Mouse (Mus musculus): ENCODE measurements around the gene Sms. TPM values are rescaled to one million over a fixed set of nuclear protein-coding genes. Genes with fewer than 3 reads are reported as not detected.

The Sms gene
- total and polyA plus RNA-seq, 2 experiments from 2014 or later, result 154 to 159 TPM

DNA sequence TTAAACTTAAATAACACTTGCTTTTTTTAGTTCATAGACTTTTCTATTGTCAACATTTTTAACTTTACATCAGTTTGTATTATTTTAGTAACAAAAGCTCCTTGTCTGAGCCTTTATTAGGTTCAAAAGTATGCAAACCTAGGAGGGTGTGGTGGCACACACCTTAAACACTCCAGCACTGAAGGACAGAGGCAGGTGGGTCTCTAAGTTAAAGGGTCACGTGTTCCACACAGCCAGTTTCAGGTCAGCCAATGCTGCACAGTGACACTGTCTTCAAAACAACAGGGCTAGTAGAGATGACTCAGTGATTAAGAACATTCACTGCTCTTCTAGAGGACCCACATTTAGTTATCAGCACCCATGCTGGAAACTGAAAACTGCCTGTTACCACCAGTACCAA lies 43.1 kb downstream of the Sms start:
- ATAC-seq (no peak), DNase-seq (no peak)
- H3K36me3 ChIP-seq (ENCODE audit: insufficient read depth), result no peaks in the 10 kb centered on the region
- no peak overlapping the region for H3K4me2 ChIP-seq (ENCODE audit: low read depth)
- no peaks in the 10 kb centered on the region for H3K9me3 ChIP-seq (ENCODE audit: low read length)
- H3K27ac ChIP-seq (ENCODE audit: low read depth, low read length), result no peak overlapping the region
- H3K9ac ChIP-seq, result no peak overlapping the region
- H3K4me1 ChIP-seq (ENCODE audit: insufficient read depth), result no peaks in the 10 kb centered on the region
- 80% methylated on average over 1 of the region's 1 CpGs for WGBS
- no peak overlapping the region for H3K4me3 ChIP-seq (ENCODE audit: low read depth, low read length)
- no peaks in the 10 kb centered on the region for H3K27me3 ChIP-seq (ENCODE audit: insufficient read depth, low read length)
- no peak for TF ChIP-seq CTCF (IDR thresholded peaks at IDR 0.05; ENCODE audit: low read depth)

DNA sequence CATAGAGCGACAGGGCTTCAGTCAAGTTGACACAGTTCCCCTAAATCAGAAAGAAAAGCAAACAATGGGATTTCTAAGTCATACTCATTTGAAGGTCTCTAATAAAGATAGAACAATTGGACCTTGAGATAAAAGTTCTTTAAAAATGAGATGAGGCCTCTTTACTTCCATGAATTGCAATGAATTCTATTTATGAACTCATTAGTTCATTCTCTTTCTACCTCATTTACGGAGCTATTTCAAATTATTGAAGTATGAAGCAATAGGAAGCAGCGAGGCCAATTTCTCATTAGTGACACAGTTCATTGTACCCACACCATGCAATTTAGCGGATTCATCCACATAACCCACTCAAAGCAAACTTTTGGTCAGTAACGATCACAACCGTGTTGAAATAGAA lies 44.7 kb downstream of the Sms start:
- no peak for ATAC-seq
- Histone ChIP-seq H3K4me1 (ENCODE audit: insufficient read depth) (no peaks in the 10 kb centered on the region), H3K27me3 (ENCODE audit: insufficient read depth, low read length) (no peaks in the 10 kb centered on the region), H3K4me2 (ENCODE audit: low read depth) (no peak overlapping the region), H3K9ac (no peak overlapping the region), H3K36me3 (ENCODE audit: insufficient read depth) (no peaks in the 10 kb centered on the region), H3K27ac (ENCODE audit: low read depth, low read length) (no peak overlapping the region), H3K9me3 (ENCODE audit: low read length) (no peaks in the 10 kb centered on the region), H3K4me3 (ENCODE audit: low read depth, low read length) (no peak overlapping the region)
- WGBS, result 44% methylated on average over 6 of the region's 6 CpGs
- TF ChIP-seq CTCF (IDR thresholded peaks at IDR 0.05; ENCODE audit: low read depth), result no peak
- DNase-seq, result no peak

DNA sequence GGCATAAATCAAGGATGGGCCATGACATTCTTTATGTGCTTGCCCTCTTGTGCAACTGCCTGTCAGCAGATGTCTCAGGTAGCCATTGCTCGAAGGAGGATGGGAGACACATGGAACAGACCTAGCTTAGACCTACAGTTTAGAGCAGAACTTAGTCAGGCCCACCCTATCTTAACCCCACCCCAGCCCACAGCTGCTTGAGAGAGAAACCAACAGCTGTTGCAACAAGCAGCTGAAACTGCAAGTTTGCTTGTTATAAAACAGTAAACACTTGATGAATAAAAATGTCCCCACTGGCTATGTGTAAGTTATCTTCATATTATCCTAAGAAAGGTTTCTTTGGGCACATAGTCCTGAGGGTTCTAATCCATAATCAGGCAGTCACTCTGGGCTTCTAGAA lies 57.3 kb downstream of the Sms start:
- no peak for TF ChIP-seq CTCF (IDR thresholded peaks at IDR 0.05; ENCODE audit: low read depth)
- Histone ChIP-seq H3K4me1 (ENCODE audit: insufficient read depth) (no peaks in the 10 kb centered on the region), H3K9me3 (ENCODE audit: low read length) (no peaks in the 10 kb centered on the region), H3K27me3 (ENCODE audit: insufficient read depth, low read length) (no peaks in the 10 kb centered on the region), H3K4me2 (ENCODE audit: low read depth) (no peak overlapping the region), H3K27ac (ENCODE audit: low read depth, low read length) (no peak overlapping the region), H3K4me3 (ENCODE audit: low read depth, low read length) (no peak overlapping the region), H3K9ac (no peak overlapping the region), H3K36me3 (ENCODE audit: insufficient read depth) (no peaks in the 10 kb centered on the region)
- ATAC-seq, result no peak
- 73% methylated on average over 1 of the region's 1 CpGs for WGBS
- DNase-seq, result no peak

DNA sequence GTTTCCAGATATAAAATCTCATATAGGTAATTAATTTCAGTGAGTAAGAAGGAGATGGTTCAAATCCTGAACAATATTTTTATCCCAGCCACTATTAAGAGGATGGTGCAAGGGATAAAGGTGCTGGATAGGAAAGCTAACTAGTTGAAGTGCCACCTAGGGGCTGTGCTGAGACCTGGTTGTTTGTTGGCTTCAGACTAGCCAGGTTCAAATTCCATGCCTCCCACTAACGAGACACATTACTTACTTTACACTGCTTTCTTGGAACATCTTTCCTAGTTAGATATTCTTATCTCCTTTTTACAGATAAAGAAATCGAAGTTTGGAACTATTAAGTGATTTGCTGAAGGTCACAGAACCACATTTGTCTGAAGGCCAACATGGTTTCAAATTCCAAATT lies 72.6 kb downstream of the Sms start:
- no peak overlapping the region for H3K9ac ChIP-seq
- H3K9me3 ChIP-seq (ENCODE audit: low read length), result no peaks in the 10 kb centered on the region
- DNase-seq (no peak), ATAC-seq (no peak)
- H3K4me3 ChIP-seq (ENCODE audit: low read depth, low read length), result no peak overlapping the region
- no peak for TF ChIP-seq CTCF (IDR thresholded peaks at IDR 0.05; ENCODE audit: low read depth)
- no peak overlapping the region for H3K27ac ChIP-seq (ENCODE audit: low read depth, low read length)
- H3K36me3 ChIP-seq (ENCODE audit: insufficient read depth), result no peaks in the 10 kb centered on the region
- H3K27me3 ChIP-seq (ENCODE audit: insufficient read depth, low read length), result no peaks in the 10 kb centered on the region
- no peak overlapping the region for H3K4me2 ChIP-seq (ENCODE audit: low read depth)
- WGBS, result 50% methylated on average over 2 of the region's 2 CpGs
- H3K4me1 ChIP-seq (ENCODE audit: insufficient read depth), result no peaks in the 10 kb centered on the region

DNA sequence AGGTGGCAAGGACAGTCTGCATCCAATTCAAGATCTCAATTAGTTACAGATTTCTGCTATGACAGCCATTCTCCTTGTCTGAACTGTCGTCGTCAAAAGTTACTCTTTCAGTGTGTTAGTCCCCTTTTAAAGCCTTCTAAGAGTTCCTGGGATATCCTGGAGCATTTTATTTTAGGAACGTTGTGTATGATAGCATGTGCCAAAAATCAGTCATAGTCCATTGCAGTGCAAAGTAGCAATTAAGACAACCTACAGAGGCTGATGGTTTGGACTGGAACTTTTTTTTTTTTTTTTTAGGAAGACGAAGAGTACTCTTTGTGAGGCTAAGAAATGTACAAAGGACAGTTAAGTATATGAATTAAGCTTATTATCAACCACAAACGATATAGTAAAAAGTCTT lies 76.9 kb downstream of the Sms start, which contains the start of gene Phex:
Gene Phex (minus strand): TSS at position 101 of the 400 bp plus-strand sequence.
- no peaks in the 10 kb centered on the region for H3K4me1 ChIP-seq (ENCODE audit: insufficient read depth)
- H3K9me3 ChIP-seq (ENCODE audit: low read length), result no peaks in the 10 kb centered on the region
- H3K27me3 ChIP-seq (ENCODE audit: insufficient read depth, low read length), result no peaks in the 10 kb centered on the region
- H3K4me2 ChIP-seq (ENCODE audit: low read depth), result no peak within 1 kb of the TSS
- no peak within 1 kb of the TSS for H3K27ac ChIP-seq (ENCODE audit: low read depth, low read length)
- no peak for TF ChIP-seq CTCF (IDR thresholded peaks at IDR 0.05; ENCODE audit: low read depth)
- H3K9ac ChIP-seq, result no peak within 1 kb of the TSS
- ATAC-seq (no peak), DNase-seq (no peak)
- H3K36me3 ChIP-seq (ENCODE audit: insufficient read depth), result no peaks in the 10 kb centered on the region
- 53% methylated on average over 5 of the region's 5 CpGs for WGBS
- no peak within 1 kb of the TSS for H3K4me3 ChIP-seq (ENCODE audit: low read depth, low read length)

DNA sequence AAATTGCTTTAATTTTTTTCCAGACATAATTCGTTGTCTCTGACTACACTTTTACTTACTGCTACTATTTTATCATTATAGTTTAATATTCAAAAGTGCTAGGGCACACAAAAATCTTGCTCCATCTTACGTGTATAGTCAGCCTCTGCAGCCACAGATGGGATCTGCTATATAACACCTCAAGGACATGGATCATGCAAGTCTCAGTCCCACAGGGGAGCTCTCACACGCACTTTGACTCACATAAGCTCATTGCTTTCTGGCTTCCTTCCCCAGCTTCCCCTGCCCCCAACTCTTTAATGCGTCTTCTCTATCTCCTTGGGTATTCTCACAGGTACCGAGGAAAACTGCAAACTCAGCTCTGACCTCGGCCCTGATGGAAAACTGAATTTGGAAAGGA lies 87.2 kb downstream of the Sms start:
- H3K27me3 ChIP-seq (ENCODE audit: insufficient read depth, low read length), result no peaks in the 10 kb centered on the region
- no peaks in the 10 kb centered on the region for H3K4me1 ChIP-seq (ENCODE audit: insufficient read depth)
- WGBS, result 65% methylated on average over 6 of the region's 6 CpGs
- H3K4me2 ChIP-seq (ENCODE audit: low read depth), result no peak overlapping the region
- no peak overlapping the region for H3K27ac ChIP-seq (ENCODE audit: low read depth, low read length)
- H3K9ac ChIP-seq, result no peak overlapping the region
- no peaks in the 10 kb centered on the region for H3K36me3 ChIP-seq (ENCODE audit: insufficient read depth)
- TF ChIP-seq CTCF (IDR thresholded peaks at IDR 0.05; ENCODE audit: low read depth), result no peak
- ATAC-seq (no peak), DNase-seq (no peak)
- H3K9me3 ChIP-seq (ENCODE audit: low read length), result no peaks in the 10 kb centered on the region
- H3K4me3 ChIP-seq (ENCODE audit: low read depth, low read length), result no peak overlapping the region

Other genes starting within 250 kb of the Sms start
- 0.77 and 3.5 TPM in 2 replicates for gene Phex, start 77.0 kb downstream of the Sms start, total RNA-seq (2014; rRNA removed)
- gene Phex, start 77.0 kb downstream of the Sms start, polyA plus RNA-seq (2015; fragmentation: Nextera tagmentation; extraction: Ambion mirVana), result 0.06 and 0.08 TPM in 2 replicates
- gene Yy2, start 76.7 kb upstream of the Sms start, total RNA-seq (2014; rRNA removed), result 1.5 and 4.1 TPM in 2 replicates
- gene Yy2, start 76.7 kb upstream of the Sms start, polyA plus RNA-seq (2015; fragmentation: Nextera tagmentation; extraction: Ambion mirVana), result 1.3 and 1.8 TPM in 2 replicates
- gene Mbtps2, start 106.4 kb upstream of the Sms start, total RNA-seq (2014; rRNA removed), result 15.0 and 19.0 TPM in 2 replicates
- 20.0 and 24.9 TPM in 2 replicates for gene Mbtps2, start 106.4 kb upstream of the Sms start, polyA plus RNA-seq (2015; fragmentation: Nextera tagmentation; extraction: Ambion mirVana)
- 0.15 TPM in 1 of 2 replicates, not detected in the other for gene Smpx, start 206.6 kb upstream of the Sms start, total RNA-seq (2014; rRNA removed)
- not detected in 2 replicates for gene Smpx, start 206.6 kb upstream of the Sms start, polyA plus RNA-seq (2015; fragmentation: Nextera tagmentation; extraction: Ambion mirVana)